Mouse (Mus musculus) lung, postnatal 0 days (tissue): Measurements from ENCODE around the gene Cth.

Experiments
- CTCF ChIP-seq: IDR thresholded peaks from 2 replicates; pipeline ENCODE4 v1.5.1; 2016; ENCODE audit warnings: antibody characterized with exemption, mild to moderate bottlenecking
- EP300 ChIP-seq: IDR thresholded peaks from 2 replicates; pipeline ENCODE4 v1.6.1; 2016; ENCODE audit warnings: antibody characterized with exemption, mild to moderate bottlenecking, control low read depth

DNA sequence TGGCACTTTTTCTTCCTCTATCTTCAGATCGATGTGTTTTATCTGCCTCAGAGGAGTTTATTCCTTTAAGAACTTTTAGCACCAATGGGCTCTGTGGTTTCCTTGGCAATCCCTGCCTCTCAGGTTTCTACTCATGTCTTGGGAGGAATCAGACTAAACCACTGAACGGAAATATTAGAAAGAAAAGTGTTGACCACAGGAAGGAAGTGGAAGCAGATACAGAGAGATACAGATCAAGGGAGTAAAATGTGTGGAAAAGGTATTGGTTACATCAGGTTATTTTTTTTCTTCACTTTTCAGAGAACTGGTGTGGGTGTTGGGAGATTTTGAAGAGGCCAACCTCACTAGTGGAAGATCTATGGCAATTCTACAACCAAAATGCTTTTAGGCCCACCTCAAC is 13.7 kb upstream of the Cth start:
- no peak for TF ChIP-seq CTCF
- no peak for TF ChIP-seq EP300
